Mouse (Mus musculus) G1E (cell line): ENCODE measurements at regions not wholly inside any gene's neighbourhood (a gene's known extent, or its start where the extent isn't known, plus 50 kb on each side); places are given as distances from the start of the nearest gene placed in this dataset.

Experiments
- CTCF ChIP-seq: IDR thresholded peaks from 2 replicates; pipeline ENCODE4 v1.5.1; 2012; ENCODE audit warnings: low read depth, low read length, inconsistent platforms, mixed read lengths
- GATA1 ChIP-seq: IDR thresholded peaks from 2 replicates; pipeline ENCODE4 v1.6.1; 2012; ENCODE audit warnings: borderline replicate concordance, low read length, inconsistent platforms, mixed read lengths
- POLR2AphosphoS5 ChIP-seq: IDR thresholded peaks from 2 replicates; pipeline ENCODE4 v1.6.1; 2012; ENCODE audit warnings: low read depth, low read length, inconsistent platforms; ENCODE audit not compliant: insufficient replicate concordance
- TAL1 ChIP-seq: conservative IDR thresholded peaks from 2 replicates; pipeline ENCODE4 v1.6.1; 2012; ENCODE audit warnings: low read depth, low read length, inconsistent platforms, mixed read lengths

DNA sequence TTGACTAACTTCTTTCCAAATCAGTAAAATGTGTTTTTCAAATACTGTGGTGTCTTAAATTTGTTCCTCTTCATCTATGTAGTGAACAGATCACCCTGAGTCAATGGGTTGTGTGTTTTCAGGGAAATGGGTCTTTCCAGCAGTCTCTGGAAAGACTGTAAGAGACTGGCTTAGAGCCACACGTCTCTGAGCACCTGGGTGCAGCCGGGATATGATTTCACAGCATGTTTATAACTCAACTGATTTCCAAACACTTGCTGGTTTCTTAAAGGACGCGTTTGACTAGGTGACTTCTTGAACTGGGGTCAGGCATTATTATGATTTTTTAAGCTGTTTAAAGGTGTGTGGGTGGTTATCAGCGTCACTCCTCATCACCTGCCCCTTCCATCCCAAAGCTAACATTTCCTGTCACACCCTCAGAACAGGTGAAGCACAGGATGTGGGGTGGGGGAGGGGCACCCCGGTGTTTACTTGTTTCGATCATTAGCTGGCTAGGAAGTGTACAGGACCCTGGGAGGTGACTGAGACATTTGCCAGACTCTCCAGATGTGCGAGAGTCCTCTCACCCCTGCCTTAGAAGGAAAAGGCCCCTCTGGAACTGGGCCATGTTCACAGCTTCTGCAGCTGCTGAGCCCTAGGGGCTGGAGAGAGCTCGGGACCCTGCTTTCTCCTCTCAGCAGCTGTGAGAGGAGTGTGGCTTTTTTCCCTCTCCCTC, 229.8 kb downstream of the Cd109 start:
- no peak for TF ChIP-seq CTCF
- TF ChIP-seq GATA1, result no peak
- TF ChIP-seq TAL1, result no peak
- no peak for TF ChIP-seq POLR2AphosphoS5
